Mouse (Mus musculus): ENCODE measurements around the gene Ube2e2. TPM values are rescaled to one million over a fixed set of nuclear protein-coding genes. Genes with fewer than 3 reads are reported as not detected.

The Ube2e2 gene
- total and polyA plus RNA-seq, 3 experiments = 14.3 to 39.6 (median 15.3) TPM

DNA sequence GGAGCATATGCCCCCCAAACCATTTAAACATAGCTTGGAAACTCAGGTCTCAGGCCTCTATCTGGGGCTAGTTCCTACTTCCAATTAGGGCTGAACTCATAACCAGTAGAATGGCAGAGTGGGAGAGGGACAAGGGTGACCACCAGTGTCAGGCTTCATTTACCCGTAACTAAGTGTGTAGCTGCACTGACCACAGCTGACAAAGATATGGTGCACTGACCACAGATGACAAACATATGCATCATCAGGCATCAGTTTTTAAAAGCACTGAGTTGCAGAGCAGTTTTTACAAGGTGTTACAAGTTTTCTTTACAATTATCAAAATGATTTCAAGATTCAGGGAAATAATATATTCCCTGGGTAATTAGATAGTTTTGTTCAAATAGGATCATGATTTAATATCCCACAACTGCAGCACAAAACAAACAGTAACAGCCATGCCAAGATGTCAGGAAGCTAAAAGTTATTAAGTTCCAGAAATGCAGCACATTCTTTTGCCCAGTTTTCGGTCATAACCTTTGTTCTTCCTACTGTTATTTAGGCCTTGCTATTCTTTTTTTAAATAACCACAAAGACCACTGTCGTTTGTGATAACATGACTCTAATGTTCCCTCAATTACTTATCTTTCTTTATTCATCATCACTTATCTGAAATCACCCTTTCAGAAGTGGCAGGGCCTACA, 114.9 kb downstream of the Ube2e2 start:
- TF ChIP-seq EP300 (IDR thresholded peaks at IDR 0.05; ENCODE audit: insufficient read depth, low read depth, low read length) = no peak
- TF ChIP-seq POLR2A (IDR thresholded peaks at IDR 0.05; ENCODE audit: insufficient read depth, low read depth, low read length) = no peak
- TF ChIP-seq CTCF (IDR thresholded peaks at IDR 0.05) = no peak
- H3K79me2 ChIP-seq (replicated peaks; ENCODE audit: control insufficient read depth, insufficient read depth, low read length) = no peaks in the 10 kb centered on the region
- H3K27ac ChIP-seq = no peak overlapping the region
- 47% methylated on average over 3 of the region's 3 CpGs for WGBS
- H3K36me3 ChIP-seq (ENCODE audit: control insufficient read depth, insufficient read depth, low read length) = no peaks in the 10 kb centered on the region
- intact Hi-C loops (cut with DNase I) = no loop called here
- H3K27me3 ChIP-seq (ENCODE audit: control insufficient read depth, insufficient read depth, low read length) = no peaks in the 10 kb centered on the region
- H3K4me3 ChIP-seq = no peak overlapping the region
- no peaks in the 10 kb centered on the region; the same call in 1 of the 2 replicates for H3K4me1 ChIP-seq (ENCODE audit: control insufficient read depth, insufficient read depth, low read length)
- H3K9ac ChIP-seq (ENCODE audit: low read depth, low read length) = no peak overlapping the region
- DNase-seq = no peak

DNA sequence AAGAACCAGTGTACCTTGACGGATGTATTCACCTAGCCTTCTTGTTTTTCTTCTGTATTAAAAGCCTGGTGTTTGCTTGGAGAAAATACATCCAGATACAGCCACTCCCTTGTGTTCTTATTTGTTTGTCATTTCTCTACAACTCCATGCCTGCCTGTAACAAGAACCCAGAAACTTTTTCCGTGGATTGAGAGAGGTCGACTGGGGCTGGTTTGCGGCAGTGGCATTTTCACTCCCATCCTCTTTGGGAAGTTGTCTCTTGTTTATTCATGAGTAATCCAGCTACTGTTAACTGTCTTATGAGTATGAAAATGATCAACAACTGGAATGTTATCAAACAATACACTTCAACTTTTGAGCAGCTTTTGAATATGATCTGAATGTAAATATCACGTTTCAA, 115.8 kb downstream of the Ube2e2 start:
- peaks cover 1% of the 10 kb centered on the region for H3K4me1 ChIP-seq (ENCODE audit: control insufficient read depth, insufficient read depth, low read length)
- TF ChIP-seq POLR2A (IDR thresholded peaks at IDR 0.05; ENCODE audit: insufficient read depth, low read depth, low read length) = no peak
- TF ChIP-seq EP300 (IDR thresholded peaks at IDR 0.05; ENCODE audit: insufficient read depth, low read depth, low read length) = no peak
- TF ChIP-seq CTCF (IDR thresholded peaks at IDR 0.05) = no peak
- DNase-seq = no peak
- H3K9ac ChIP-seq (ENCODE audit: low read depth, low read length) = no peak overlapping the region
- H3K36me3 ChIP-seq (ENCODE audit: control insufficient read depth, insufficient read depth, low read length) = no peaks in the 10 kb centered on the region
- no peak overlapping the region for H3K27ac ChIP-seq
- H3K79me2 ChIP-seq (replicated peaks; ENCODE audit: control insufficient read depth, insufficient read depth, low read length) = no peaks in the 10 kb centered on the region
- intact Hi-C loops (cut with DNase I) = no loop called here
- 92% methylated on average over 5 of the region's 5 CpGs for WGBS
- H3K27me3 ChIP-seq (ENCODE audit: control insufficient read depth, insufficient read depth, low read length) = no peaks in the 10 kb centered on the region
- no peak overlapping the region for H3K4me3 ChIP-seq

DNA sequence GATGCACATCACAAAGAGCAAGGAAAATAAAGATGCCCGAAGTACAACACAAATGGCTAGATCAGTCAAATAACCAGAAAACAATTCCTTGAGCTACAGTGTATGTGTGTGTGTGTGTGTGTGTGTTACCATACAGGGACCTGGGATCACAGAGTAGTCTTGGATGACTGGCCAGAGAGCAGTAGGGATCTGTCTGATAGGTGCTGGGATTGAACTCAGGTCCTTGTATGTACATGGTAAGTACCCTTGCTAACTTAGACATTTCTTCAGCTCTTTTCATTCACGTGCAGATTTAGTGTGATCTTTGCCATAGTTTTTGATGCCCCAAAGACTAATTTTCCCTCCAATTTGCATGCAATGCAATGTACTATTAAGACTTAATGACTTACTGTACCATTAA, 117.9 kb downstream of the Ube2e2 start:
- H3K4me3 ChIP-seq = no peak overlapping the region
- DNase-seq = no peak
- intact Hi-C loops (cut with DNase I) = no loop called here
- H3K27me3 ChIP-seq (ENCODE audit: control insufficient read depth, insufficient read depth, low read length) = no peaks in the 10 kb centered on the region
- peaks cover 1% of the 10 kb centered on the region for H3K4me1 ChIP-seq (ENCODE audit: control insufficient read depth, insufficient read depth, low read length)
- no peaks in the 10 kb centered on the region for H3K79me2 ChIP-seq (replicated peaks; ENCODE audit: control insufficient read depth, insufficient read depth, low read length)
- TF ChIP-seq CTCF (IDR thresholded peaks at IDR 0.05) = no peak
- H3K9ac ChIP-seq (ENCODE audit: low read depth, low read length) = no peak overlapping the region
- H3K36me3 ChIP-seq (ENCODE audit: control insufficient read depth, insufficient read depth, low read length) = no peaks in the 10 kb centered on the region
- H3K27ac ChIP-seq = no peak overlapping the region
- 87% methylated on average over 2 of the region's 2 CpGs for WGBS

DNA sequence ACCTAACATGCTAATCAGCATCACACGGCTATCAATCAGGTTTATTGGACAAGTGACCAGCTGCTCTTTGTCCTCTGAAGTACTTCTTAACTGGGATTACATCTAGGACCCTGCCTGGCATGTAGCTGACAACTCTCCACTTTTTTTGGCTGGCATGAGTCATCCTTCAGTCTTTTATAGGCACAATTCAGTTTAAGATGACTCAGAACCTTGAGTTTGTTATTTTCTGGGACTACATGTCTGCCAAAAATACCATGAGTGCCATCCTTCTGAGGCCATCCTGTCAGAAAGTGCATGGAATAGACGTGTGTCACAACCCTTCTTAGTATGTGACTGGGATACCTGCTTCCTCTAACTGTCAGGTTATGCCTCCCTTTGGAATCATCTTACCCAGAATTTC, 120.3 kb downstream of the Ube2e2 start:
- no peak for DNase-seq
- Histone ChIP-seq H3K27ac (no peak overlapping the region), H3K36me3 (ENCODE audit: control insufficient read depth, insufficient read depth, low read length) (no peaks in the 10 kb centered on the region), H3K9ac (ENCODE audit: low read depth, low read length) (no peak overlapping the region), H3K27me3 (ENCODE audit: control insufficient read depth, insufficient read depth, low read length) (no peaks in the 10 kb centered on the region), H3K79me2 (replicated peaks; ENCODE audit: control insufficient read depth, insufficient read depth, low read length) (no peaks in the 10 kb centered on the region), H3K4me1 (ENCODE audit: control insufficient read depth, insufficient read depth, low read length) (peaks cover 1% of the 10 kb centered on the region), H3K4me3 (no peak overlapping the region)
- TF ChIP-seq CTCF (IDR thresholded peaks at IDR 0.05) = no peak
- no peak for TF ChIP-seq EP300 (IDR thresholded peaks at IDR 0.05; ENCODE audit: insufficient read depth, low read depth, low read length)
- TF ChIP-seq POLR2A (IDR thresholded peaks at IDR 0.05; ENCODE audit: insufficient read depth, low read depth, low read length) = no peak
- WGBS = 35% methylated on average over 2 of the region's 2 CpGs
- intact Hi-C loops (cut with DNase I) = no loop called here

DNA sequence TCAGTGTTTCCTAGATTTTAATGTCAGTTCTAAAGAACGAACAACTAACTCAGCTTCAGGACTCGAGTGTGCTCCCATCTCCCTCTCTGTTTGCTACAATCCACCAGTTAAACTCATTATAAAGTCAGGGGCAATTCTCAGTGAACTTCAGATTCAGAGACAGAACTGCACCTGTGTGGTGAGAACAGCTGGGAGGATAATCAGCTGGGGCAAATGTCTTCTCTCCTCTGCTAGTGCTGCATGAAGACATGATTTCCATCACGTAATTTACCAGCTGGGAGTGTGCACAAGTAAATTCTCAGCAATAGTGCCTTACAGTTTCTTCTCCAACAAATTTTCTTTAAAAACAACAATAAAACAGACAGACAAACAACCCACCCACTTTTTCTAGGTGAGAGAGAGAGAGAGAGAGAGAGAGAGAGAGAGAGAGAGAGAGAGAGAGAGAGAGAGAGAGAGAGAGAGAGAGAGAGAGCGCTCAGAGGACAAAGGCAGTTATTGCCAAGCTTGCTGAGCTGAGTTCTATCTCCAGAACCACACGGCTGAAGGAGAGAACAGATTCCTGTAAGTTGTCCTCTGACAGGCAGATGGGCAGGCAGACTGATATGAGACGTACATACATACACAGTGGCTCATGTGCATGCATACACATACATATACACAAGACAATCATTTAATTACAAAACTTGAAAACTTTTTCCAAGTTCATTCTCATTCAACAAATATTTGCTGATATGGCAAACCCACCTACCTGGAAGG, 134.3 kb downstream of the Ube2e2 start:
- intact Hi-C loops (cut with DNase I) = no loop called here
- Histone ChIP-seq H3K9ac (ENCODE audit: low read depth, low read length) (no peak overlapping the region), H3K79me2 (replicated peaks; ENCODE audit: control insufficient read depth, insufficient read depth, low read length) (no peaks in the 10 kb centered on the region), H3K4me1 (ENCODE audit: control insufficient read depth, insufficient read depth, low read length) (no peaks in the 10 kb centered on the region), H3K27ac (no peak overlapping the region), H3K36me3 (ENCODE audit: control insufficient read depth, insufficient read depth, low read length) (no peaks in the 10 kb centered on the region), H3K4me3 (no peak overlapping the region), H3K27me3 (ENCODE audit: control insufficient read depth, insufficient read depth, low read length) (no peaks in the 10 kb centered on the region)
- 62% methylated on average over 6 of the region's 6 CpGs for WGBS
- no peak for DNase-seq
- TF ChIP-seq POLR2A (IDR thresholded peaks at IDR 0.05; ENCODE audit: insufficient read depth, low read depth, low read length) = no peak

All from heart, adult 2 months (tissue).